Mouse (Mus musculus) ZHBTc4 (cell line): ENCODE results near the gene Ano3.
"Not testable (repeated sequence)": the region's sequence is repeated elsewhere in the genome, so short reads cannot be mapped to it uniquely, and the experiment has no call there.

Source experiments
- DNase-seq: peaks from one replicate; pipeline ENCODE4 v3.0.0-alpha.2; 2011; ENCODE audit warnings: low read depth, low spot score

Ano3 gene

GRCm38 (mm10) chr2:110950823-110951222, at the start of gene Ano3:
Ano3 (minus strand) TSS chr2:110950923.
- not testable (repeated sequence) for DNase-seq

DNA sequence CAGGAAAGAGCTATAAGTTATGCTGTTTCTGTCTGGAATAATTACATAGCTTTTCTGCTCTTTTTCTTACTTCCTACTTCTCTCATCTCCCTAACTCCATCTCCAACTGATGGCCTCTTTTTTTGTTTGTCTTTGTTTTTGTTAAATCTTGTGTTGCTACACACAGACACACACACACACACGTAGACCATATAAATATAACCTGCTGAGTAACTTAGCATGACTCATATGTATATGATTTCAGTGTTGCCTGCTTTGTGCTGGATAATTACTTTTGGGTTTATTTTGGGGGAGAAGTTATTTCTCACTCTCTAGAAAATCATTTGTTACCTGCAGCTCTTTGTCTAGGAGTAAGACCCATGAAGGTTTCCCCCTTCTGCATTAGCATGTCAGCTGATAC, 39.3 kb upstream of the Ano3 start:
- DNase-seq = no peak

DNA sequence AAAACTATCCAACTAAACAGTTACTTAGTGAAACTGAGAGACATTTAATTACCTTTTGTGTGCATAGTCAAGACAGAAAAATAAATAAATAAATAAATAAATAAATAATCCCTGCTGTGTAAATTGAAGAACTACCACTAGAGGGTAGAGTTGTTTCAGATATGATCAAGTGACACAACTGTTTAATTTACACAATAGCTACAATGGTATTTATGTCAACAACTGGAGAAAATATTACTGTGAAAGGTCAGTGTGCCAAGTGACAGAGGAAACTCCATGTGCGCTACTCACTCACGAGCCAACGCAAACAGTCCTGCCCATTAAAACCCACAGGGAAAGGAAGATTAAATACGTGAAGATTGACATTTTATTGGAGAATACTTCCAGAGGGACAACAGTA, 38.8 kb upstream of the Ano3 start:
- peak; percentile 1 for DNase-seq

- DNase-seq = no peak
These were observed 35.1 kb upstream of the Ano3 start for GRCm38 (mm10) chr2:110985853-110986271.

DNA sequence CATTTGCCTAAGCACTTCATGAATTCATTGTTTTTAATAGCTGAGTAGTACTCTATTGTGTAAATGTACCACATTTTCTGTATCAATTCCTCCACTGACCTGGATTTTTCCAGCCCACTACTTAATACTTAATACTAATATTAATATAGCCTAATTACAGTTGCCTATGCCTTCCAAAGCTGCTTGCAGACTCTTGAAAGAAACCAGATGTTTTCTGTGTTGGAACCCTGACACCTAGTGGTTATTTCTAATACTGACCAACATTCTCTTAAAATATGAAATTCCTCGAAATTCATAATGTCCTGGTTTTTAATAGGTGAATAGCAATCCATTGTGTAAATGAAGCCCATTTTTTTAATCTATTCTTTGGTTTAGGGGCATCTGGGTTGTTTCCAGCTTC, 31.0 kb upstream of the Ano3 start:
- DNase-seq = peak; percentile 2

GRCm38 (mm10) chr2:110979610-110980009, 28.9 kb upstream of the Ano3 start:
- DNase-seq = no peak

DNA sequence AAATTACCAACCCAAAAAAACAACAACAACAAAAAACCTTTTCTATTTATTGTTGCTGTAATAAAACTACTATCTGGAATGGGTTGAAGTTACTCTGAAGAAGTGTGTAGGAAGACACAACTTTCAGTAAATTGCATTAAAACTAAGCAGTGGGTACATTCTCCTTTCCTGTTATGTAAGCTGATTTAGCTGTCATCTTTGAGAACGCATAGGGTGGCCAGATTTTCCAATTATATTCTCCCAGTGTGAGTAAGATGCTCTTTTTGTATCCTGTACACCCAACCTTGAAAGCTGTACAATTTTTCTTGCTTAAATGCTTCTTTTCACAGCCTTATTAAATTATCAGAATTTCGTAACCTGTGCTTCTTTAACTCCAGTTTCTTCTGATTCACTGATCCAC, 26.1 kb upstream of the Ano3 start:
- no peak for DNase-seq

- DNase-seq = no peak
These were observed 19.4 kb upstream of the Ano3 start for GRCm38 (mm10) chr2:110970158-110970557.

DNA sequence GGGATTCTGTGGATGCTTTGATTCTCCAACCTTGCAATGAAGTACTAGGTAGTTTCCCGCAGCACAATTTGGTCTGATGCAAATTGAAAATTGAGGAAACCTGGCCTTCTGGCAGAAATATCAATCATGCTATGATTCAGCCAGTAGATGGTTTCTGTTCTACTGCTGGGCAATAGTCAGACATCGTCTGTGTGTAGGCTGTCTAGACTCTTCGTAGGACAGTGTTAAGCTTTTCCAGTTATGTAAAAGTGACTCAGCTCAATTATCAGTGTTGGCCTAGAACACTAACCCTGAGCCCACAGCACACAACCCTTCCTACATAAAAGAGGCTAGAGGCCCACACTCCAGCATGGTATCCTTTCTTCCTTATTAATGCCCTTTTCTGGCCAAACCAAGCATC, 14.7 kb upstream of the Ano3 start:
- DNase-seq = no peak

DNA sequence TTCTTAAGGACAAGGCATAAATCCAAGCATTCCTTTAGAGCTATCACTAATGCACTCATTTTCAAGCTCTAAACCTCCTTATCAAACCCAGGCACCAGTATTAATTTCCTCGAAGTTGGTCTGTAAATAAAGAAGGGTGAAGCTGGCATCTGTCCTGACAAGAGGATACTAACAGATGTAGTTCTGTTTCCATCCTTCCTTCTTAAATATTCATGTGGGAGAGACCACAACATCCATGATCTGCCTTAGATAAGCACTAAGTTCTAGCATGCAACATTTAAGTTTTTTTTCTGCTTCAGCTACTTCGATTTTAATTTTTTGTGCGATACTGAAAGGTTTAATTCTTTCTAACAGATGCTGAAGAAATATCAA, 305 bp downstream of the Ano3 start:
- no peak for DNase-seq

DNA sequence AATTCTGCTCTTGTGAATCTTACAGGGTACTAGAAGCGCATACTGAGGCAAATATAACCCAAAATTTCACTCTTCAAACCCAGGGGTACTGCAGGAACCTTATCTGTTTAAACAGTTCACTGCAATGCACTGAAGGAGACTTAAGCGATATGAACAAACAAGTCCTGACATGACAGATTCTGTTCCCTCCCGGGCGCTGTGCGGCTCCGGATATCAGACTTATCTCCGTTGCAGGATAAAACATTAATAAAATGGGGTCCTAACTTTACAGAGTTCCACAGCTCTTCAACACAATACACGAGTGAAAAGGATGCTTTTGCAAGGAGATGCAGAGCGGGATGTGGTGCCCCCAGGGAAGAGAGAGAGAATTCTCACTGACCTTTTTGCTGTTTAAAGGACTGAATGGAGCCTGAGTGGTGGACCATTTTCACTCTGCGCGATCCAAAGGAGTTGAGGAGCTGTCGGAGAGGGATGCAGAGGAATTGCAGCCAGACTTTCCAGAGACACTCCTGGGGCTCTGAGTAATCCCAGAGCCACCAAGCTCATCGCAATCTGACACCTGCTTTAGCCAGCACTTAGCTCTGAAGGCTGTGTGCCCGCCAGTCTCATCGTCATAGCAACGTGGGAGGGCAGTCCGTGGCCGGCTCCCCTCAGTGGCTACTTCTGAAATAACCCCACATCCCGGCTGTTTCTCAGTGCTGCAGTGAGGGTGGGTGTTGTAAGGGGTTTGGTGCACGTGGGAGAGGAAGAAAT, 868 bp downstream of the Ano3 start:
- peak; percentile 59 for DNase-seq

- DNase-seq = no peak
These were observed 5.6 kb downstream of the Ano3 start for GRCm38 (mm10) chr2:110945171-110945570.

DNA sequence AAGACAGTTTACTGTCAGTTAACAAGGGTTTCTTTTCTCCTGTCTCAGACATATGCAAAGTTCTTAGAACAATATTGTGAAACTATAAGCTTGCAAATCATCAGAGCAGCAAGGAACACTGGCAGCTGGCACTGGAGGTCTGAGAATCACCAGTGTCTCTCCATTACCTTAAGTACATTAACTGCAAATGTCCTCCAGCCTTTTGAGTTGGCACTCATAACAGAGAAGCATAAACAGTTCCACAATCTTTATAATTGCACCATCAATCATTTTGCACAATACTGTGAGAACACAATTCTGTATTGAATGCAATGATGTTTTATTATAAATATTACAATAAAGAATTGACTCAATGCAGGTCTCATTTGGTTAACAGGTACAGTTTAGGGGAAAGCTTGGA, 15.0 kb downstream of the Ano3 start:
- no peak for DNase-seq

DNA sequence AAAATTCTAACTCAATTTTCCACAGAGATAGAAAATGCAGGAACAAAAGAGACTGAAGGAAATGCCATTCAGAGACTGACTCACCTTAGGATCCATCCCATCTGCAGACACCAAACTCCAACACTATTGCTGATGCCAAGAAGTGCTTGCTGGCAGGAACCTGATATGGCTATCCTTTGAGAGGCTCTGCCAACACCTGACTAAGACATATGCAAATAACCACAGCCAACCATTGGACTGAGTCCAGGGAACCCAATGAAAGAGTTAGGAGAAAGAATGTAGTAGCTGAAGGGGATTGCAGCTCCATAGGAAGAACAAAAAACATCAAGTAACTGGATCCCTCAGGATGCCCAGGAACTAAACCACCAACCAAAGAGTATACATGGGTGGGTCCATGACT, 21.6 kb downstream of the Ano3 start:
- no peak for DNase-seq

GRCm38 (mm10) chr2:110909506-110909905, 41.2 kb downstream of the Ano3 start:
- DNase-seq = no peak

DNA sequence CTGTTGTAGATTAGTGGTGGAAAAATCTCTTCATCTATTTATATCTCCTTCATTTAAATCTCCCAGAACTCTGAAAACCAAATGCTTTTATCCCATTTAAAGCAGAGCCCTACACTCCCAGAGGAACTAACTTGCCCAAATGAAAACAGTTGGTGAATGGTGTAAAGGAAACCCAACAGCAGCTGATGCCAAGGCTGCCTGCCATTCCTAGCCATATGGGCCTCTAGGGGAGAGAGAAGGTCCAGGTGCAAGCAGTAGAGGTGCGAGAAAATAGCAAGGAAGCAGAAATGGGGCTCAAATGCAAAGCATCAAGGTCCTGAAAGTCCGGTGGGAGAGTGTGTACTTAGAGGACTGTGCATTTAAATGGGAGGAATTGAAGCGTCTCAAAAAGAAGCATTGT, 44.2 kb downstream of the Ano3 start:
- DNase-seq = no peak

DNA sequence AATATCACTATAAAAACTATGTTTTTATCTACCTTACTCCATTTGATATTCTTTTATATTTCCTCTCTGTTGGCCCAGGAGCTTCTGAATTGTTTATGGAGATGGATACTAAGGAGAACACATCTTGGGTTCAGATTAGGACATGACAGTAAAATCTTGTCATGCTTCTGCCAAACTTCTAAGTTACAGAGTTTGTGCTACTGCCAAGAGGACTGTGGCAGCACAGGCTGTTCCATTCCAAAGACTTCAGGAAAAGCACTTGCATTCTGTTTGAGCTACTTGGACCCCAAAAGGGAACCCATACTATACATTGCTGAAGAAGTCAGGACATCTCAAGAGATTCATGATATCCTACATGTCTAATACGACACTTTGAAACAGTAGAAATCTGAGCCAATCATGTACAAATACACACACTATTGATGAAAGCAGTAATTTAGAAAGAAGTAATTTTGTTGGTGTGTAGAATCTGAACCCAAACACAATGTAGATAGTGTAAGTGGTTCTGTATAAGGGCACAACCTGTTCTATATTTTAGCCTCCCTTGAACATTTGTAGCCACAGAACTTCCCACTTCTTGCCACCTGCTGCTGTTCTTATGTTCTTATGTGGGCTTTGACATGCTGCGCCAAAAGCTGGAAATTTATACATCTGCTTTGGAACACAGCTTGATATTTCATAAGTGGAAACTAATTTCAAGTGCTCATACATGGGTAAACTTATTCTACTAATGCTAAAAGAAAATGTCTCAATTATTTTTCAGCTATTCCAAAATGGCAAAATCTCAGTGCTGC, 54.0 kb downstream of the Ano3 start:
- DNase-seq = no peak

GRCm38 (mm10) chr2:110871650-110872049, 79.1 kb downstream of the Ano3 start:
- DNase-seq = no peak

DNA sequence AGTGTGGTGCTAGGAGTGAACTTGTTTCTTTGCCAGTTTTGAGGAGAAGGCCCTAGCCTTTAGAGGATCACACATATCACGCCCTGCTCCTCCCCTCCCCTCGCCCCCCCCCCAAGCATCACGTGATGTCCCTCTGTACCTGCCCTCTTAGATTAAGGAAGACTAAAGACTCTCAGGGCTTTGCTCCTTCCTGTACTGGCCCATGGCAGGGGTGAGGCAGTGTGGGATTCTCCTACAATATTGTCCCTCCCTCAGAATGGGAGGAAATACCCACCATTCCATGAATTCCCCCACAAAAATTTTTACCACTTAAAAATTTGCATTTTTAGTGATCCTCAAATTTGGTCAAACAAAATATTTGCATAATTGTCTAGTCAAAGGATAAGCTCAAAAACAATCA, 85.1 kb downstream of the Ano3 start:
- DNase-seq = peak; percentile 10

DNA sequence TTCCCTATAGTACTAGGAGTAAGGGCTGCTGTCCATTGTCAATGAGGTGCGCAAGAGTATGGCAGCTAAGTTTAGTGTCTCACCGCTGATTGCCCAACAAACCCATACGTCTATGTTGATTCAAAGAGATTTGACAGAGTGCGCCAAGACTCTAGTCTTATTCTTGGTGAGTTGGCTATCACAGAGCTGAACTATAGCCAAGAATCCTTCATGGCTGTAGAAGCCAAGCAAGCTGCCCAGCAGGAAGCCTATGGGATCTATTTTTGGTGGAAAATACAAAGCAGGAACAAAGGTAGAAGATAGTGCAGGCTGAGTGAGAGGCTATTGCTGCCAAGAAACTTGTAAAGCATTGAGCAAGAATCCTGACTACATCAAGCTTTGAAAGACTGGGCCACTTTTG, 87.3 kb downstream of the Ano3 start:
- no peak for DNase-seq

DNA sequence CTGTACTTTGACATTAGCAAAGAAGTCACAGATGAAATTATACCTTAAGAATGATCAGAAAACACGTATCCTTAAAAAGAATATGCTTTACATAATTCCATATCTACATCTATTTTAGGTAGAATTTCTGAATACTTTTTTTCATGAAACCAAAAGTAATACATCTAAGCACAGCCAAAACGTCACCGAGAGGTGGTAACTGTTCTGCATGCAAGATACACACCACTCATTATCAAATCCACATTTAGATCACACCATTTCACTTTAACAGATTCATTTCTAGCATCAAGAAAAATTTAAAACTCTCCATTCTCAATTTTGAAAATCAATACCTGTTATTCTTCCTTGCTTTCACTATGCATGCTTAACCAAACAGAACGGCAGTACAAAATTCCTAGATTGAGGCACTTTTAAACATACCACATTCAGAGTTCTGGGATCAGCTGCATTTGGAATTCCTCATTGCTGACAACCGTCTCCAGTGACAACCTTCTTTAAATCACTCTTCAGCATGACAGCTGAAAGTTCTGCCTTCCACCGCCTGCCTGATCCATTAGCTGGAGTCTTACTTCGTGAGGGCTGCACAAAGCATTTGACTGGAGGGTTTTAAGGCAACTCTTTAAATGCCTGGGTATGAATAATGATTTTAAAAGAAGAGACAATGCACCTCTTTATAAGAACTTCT, 111.0 kb downstream of the Ano3 start:
- no peak for DNase-seq

- DNase-seq = no peak
These were observed 134.5 kb downstream of the Ano3 start for GRCm38 (mm10) chr2:110816189-110816588.

DNA sequence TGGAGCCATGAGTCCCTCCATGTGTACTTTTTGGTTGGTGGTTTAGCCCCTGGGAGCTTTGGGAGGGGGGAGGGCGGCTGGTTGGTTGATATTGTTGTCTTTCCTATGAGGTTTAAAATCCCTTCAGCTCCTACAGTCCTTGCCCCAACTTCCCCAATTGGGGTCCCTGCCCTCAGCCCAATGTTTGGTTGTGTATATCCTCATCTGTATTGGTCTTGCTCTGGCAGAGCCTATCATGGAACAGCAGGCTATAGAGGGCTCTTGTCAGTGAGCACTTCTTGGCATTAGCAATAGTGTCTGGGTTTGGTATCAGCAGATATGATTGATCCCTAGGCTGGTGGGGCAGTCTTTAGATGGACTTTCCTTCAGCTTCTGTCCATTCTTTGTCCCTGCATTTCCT, 135.8 kb downstream of the Ano3 start:
- no peak for DNase-seq
